Mouse (Mus musculus): ENCODE results near the gene Rangrf. TPM values are rescaled to one million over a fixed set of nuclear protein-coding genes. Genes with fewer than 3 reads are reported as not detected.
"Not testable (repeated sequence)": the region's sequence is repeated elsewhere in the genome, so short reads cannot be mapped to it uniquely, and the experiment has no call there.

Rangrf gene
- polyA plus RNA-seq, 1 experiment from 2014 or later, result 34.5 TPM

DNA sequence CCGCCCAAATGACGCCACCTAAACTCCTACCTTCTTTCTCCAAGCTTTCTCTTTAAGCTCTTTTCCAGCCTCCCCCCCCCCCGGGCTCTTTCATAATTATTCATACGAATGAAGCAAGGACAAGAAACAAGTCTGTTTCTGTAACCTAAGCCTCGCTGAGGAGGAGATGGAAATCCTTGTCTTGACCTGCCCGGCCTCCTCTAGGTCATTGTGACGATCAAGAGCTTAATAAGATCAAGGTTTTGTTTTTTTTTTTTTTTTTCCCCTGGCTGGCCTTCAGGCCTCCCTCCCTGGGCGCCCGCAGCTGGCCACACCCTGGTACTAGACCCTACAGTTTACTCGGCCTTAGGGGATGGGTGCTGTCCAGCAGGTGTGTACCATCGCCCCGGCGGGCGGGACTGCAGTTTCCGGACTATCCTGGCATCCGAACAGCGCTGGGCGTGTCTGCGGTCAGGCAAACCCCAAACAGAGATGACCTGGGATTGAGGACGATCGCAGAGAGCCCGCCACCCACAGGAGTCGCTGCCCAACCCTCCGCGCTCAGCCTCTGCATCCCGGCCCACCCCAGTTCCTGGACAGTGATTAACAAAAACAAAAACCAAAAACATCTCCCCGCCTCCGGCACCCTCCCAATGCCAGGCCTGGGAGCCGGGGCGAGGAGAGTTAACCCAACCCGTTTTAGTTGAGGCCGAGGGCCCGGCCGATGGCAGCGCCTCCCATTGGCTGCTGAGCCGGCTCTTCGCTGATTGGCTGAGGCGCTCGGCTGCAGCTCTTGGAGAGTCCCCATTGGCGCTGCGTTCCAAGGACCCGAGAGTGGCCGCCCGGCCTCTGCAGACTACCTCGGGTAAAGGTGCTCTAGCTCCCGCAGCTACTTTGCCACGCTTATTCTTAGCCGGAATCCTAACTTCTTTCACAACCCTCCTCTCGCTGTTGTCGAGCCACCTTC is 7.4 kb downstream of the Rangrf start, which contains the start of gene Slc25a35:
TSS of gene Slc25a35 (plus strand) at position 795 of the 946 bp plus-strand sequence.
- no peak within 1 kb of the TSS for H3K27ac ChIP-seq (ENCODE audit: low read length)
- no peaks in the 10 kb centered on the region for H3K9me3 ChIP-seq (ENCODE audit: control insufficient read depth, low read length)
- no peaks in the 10 kb centered on the region for H3K27me3 ChIP-seq (replicated peaks; ENCODE audit: control insufficient read depth, insufficient read depth, low read length)
- ATAC-seq, result peak; percentile 98
- peaks cover 10% of the 10 kb centered on the region for H3K4me1 ChIP-seq (replicated peaks; ENCODE audit: control insufficient read depth, insufficient read depth, low read length)
- WGBS, result under 1% methylated on average over 50 of the region's 50 CpGs
- H3K9ac ChIP-seq (replicated peaks; ENCODE audit: low read depth, low read length), result peak within 1 kb of the TSS; percentile 80
- H3K4me2 ChIP-seq (ENCODE audit: low read length), result peak within 1 kb of the TSS; percentile 97
- peak within 1 kb of the TSS; percentile 73 for H3K4me3 ChIP-seq (replicated peaks; ENCODE audit: low read length)
- no peaks in the 10 kb centered on the region for H3K36me3 ChIP-seq (ENCODE audit: control insufficient read depth, insufficient read depth)

DNA sequence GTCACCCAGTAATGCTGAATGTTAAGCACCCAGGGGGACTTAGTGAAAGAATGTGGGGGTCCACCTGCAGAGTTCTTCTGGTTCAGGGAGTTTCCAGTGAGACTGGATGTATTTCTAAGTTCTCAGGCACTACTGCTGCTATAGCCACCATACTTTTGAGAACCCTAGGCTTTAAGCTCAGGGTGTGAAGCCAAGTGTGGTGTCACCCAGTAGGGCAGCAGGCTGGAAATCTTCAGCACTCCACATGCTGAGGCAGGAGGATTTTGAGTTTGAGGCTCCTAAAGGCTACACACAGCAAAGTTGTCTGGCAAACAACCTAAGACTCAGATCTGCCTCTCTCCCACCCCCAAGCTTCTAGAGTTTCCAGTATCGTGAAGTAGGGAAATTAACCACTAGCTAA is 8.4 kb downstream of the Rangrf start:
- H3K9ac ChIP-seq (replicated peaks; ENCODE audit: low read depth, low read length), result no peak overlapping the region
- H3K4me3 ChIP-seq (replicated peaks; ENCODE audit: low read length), result no peak overlapping the region
- H3K9me3 ChIP-seq (ENCODE audit: control insufficient read depth, low read length), result no peaks in the 10 kb centered on the region
- 58% methylated on average over 1 of the region's 1 CpGs for WGBS
- no peaks in the 10 kb centered on the region for H3K27me3 ChIP-seq (replicated peaks; ENCODE audit: control insufficient read depth, insufficient read depth, low read length)
- H3K36me3 ChIP-seq (ENCODE audit: control insufficient read depth, insufficient read depth), result no peaks in the 10 kb centered on the region
- H3K27ac ChIP-seq (ENCODE audit: low read length), result no peak overlapping the region
- H3K4me2 ChIP-seq (ENCODE audit: low read length), result no peak overlapping the region
- peaks cover 9% of the 10 kb centered on the region for H3K4me1 ChIP-seq (replicated peaks; ENCODE audit: control insufficient read depth, insufficient read depth, low read length)
- no peak for ATAC-seq

DNA sequence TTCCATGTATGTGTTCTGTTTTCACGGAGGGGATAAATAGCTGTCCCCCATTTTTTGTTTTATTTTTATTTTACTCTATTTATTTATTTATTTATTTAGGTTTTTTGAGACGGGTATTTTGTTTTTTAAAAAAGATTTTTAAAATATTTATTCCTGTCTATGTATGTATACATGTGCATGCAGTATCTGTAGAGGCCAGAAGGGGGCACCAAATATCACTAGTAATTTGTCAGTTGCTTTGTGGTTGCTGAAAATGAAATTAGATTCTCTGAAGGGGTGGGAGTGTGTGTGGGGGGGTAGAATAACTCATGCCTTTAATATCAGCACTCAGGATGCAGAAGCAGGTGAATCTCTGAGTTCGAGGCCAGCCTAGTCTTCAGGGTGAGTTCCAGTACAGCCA is 9.1 kb downstream of the Rangrf start:
- H3K4me1 ChIP-seq (replicated peaks; ENCODE audit: control insufficient read depth, insufficient read depth, low read length), result peaks cover 9% of the 10 kb centered on the region
- H3K9ac ChIP-seq (replicated peaks; ENCODE audit: low read depth, low read length), result no peak overlapping the region
- H3K4me2 ChIP-seq (ENCODE audit: low read length), result no peak overlapping the region
- ATAC-seq, result no peak
- H3K36me3 ChIP-seq (ENCODE audit: control insufficient read depth, insufficient read depth), result no peaks in the 10 kb centered on the region
- no peak overlapping the region for H3K4me3 ChIP-seq (replicated peaks; ENCODE audit: low read length)
- WGBS, result 24% methylated on average over 3 of the region's 3 CpGs
- H3K27ac ChIP-seq (ENCODE audit: low read length), result no peak overlapping the region
- no peaks in the 10 kb centered on the region for H3K27me3 ChIP-seq (replicated peaks; ENCODE audit: control insufficient read depth, insufficient read depth, low read length)
- no peaks in the 10 kb centered on the region for H3K9me3 ChIP-seq (ENCODE audit: control insufficient read depth, low read length)

DNA sequence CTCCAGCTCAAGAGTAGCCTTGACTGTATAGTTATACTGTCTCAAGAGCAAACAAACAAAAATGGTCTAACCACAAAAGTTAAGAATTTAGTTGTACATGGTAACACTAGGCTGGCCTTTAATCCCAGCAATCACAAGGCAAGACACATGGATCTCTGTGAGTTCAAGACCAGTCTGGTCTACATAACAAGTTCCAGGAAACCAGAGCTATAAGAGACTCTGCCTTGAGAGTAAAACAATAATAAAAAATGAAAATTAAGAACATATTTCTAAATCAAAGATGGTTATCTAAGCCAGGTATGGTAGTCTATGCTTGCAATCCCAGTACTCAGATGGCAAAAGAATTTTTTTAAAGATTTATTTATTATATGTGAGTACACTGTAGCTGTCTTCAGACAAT is 9.9 kb downstream of the Rangrf start:
- no peaks in the 10 kb centered on the region for H3K27me3 ChIP-seq (replicated peaks; ENCODE audit: control insufficient read depth, insufficient read depth, low read length)

DNA sequence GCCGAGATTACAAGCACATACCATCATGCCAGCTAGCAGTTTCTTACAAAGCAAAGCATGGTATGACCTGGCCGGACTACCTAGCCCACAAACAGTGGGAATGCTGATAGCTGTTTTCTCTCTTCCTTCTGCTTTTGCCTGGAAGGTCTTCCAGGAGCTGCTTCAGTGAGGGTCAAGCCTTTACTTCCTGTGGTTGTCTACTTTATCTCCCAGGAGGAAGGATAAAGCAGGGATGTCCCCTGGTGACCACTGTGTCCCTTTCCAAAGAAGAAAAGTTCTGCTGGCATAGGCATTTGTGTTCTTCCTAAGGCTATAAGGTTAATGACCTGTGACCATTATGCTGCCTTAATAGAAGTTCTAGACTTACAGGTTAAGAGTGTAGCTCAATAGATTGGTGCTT is 11.6 kb downstream of the Rangrf start:
- WGBS, result 88% methylated on average over 2 of the region's 2 CpGs
- Histone ChIP-seq H3K27ac (ENCODE audit: low read length) (no peak overlapping the region), H3K4me3 (replicated peaks; ENCODE audit: low read length) (no peak overlapping the region), H3K4me1 (replicated peaks; ENCODE audit: control insufficient read depth, insufficient read depth, low read length) (peaks cover 8% of the 10 kb centered on the region), H3K4me2 (ENCODE audit: low read length) (no peak overlapping the region), H3K9me3 (ENCODE audit: control insufficient read depth, low read length) (no peaks in the 10 kb centered on the region), H3K9ac (replicated peaks; ENCODE audit: low read depth, low read length) (no peak overlapping the region), H3K36me3 (ENCODE audit: control insufficient read depth, insufficient read depth) (no peaks in the 10 kb centered on the region), H3K27me3 (replicated peaks; ENCODE audit: control insufficient read depth, insufficient read depth, low read length) (no peaks in the 10 kb centered on the region)
- ATAC-seq, result no peak

More for the DNA sequence above, 9.9 kb downstream of the Rangrf start:
- Histone ChIP-seq H3K4me2 (ENCODE audit: low read length) (no peak overlapping the region), H3K9me3 (ENCODE audit: control insufficient read depth, low read length) (no peaks in the 10 kb centered on the region), H3K4me3 (replicated peaks; ENCODE audit: low read length) (no peak overlapping the region), H3K9ac (replicated peaks; ENCODE audit: low read depth, low read length) (no peak overlapping the region), H3K36me3 (ENCODE audit: control insufficient read depth, insufficient read depth) (no peaks in the 10 kb centered on the region), H3K27ac (ENCODE audit: low read length) (no peak overlapping the region), H3K4me1 (replicated peaks; ENCODE audit: control insufficient read depth, insufficient read depth, low read length) (peaks cover 9% of the 10 kb centered on the region)
- ATAC-seq, result no peak

DNA sequence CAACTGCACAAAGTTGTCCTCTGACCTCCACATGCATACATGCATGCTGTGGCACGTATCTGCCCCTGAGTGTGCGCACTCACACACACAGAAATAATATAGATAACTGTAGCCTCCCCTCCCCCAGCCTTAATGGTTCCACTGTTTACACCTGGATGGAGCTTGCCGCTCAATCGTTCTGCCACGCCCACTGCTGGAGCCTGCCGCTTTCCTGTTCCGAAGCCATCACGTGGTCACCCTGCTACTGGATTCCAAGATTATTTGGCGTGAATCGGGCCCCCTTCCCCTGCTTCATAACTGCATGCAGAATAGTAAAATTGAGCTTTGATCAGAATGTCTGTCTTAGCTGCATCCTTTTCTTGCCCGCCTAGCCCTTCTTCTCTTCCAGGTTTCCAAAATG is 12.8 kb downstream of the Rangrf start:
- H3K27ac ChIP-seq (ENCODE audit: low read length); H3K36me3 ChIP-seq (ENCODE audit: control insufficient read depth, insufficient read depth); H3K4me1 ChIP-seq (replicated peaks; ENCODE audit: control insufficient read depth, insufficient read depth, low read length); H3K27me3 ChIP-seq (replicated peaks; ENCODE audit: control insufficient read depth, insufficient read depth, low read length); H3K4me2 ChIP-seq (ENCODE audit: low read length); H3K9me3 ChIP-seq (ENCODE audit: control insufficient read depth, low read length); H3K4me3 ChIP-seq (replicated peaks; ENCODE audit: low read length); ATAC-seq; H3K9ac ChIP-seq (replicated peaks; ENCODE audit: low read depth, low read length): not testable (repeated sequence)
- WGBS, result 23% methylated on average over 11 of the region's 11 CpGs

DNA sequence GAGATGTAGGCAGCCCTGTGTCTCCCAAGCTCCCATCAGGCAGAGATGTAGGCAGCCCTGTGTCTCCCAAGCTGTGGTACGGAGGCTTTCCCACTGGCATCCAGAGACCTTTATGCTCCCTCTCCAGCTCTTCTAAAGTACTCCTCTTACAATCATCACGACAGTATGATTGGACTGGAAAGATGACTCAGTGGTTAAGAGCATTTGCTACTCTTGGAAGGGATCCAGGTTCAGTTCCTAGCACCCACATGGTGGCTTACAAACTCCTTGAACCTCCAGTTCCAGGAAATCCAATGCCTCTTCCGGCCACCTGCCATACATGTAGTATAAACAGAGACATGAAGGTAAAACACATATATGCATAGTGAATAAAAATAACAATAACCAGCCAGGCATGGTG is 13.4 kb downstream of the Rangrf start:
- no peaks in the 10 kb centered on the region for H3K27me3 ChIP-seq (replicated peaks; ENCODE audit: control insufficient read depth, insufficient read depth, low read length)
- H3K4me1 ChIP-seq (replicated peaks; ENCODE audit: control insufficient read depth, insufficient read depth, low read length), result no peaks in the 10 kb centered on the region
- no peak overlapping the region for H3K4me2 ChIP-seq (ENCODE audit: low read length)
- no peaks in the 10 kb centered on the region for H3K9me3 ChIP-seq (ENCODE audit: control insufficient read depth, low read length)
- ATAC-seq, result no peak
- no peak overlapping the region for H3K27ac ChIP-seq (ENCODE audit: low read length)
- no peaks in the 10 kb centered on the region for H3K36me3 ChIP-seq (ENCODE audit: control insufficient read depth, insufficient read depth)
- H3K9ac ChIP-seq (replicated peaks; ENCODE audit: low read depth, low read length), result no peak overlapping the region
- 79% methylated on average over 3 of the region's 3 CpGs for WGBS
- no peak overlapping the region for H3K4me3 ChIP-seq (replicated peaks; ENCODE audit: low read length)

DNA sequence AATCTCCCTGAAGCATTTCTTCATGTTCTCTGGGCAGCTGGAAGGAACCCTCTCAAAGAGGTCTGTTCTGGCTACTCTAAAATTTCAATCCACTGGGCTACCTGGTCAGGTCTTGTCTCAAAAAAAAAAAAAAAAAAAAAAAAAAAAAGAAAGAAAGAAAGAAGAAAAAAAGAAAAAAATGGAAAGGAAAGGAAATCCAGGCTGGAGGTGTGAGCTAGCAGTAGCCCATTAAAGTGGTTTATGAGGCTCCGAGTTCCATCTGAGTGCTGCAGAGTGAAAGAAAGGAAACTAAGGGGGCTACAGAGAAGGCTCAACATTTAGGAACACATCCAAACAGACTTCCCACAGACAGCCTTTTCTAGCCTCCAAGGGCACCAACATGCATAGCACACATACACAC is 17.0 kb downstream of the Rangrf start:
- Histone ChIP-seq H3K36me3 (ENCODE audit: control insufficient read depth, insufficient read depth) (no peaks in the 10 kb centered on the region), H3K4me2 (ENCODE audit: low read length) (no peak overlapping the region), H3K27ac (ENCODE audit: low read length) (no peak overlapping the region), H3K4me3 (replicated peaks; ENCODE audit: low read length) (no peak overlapping the region), H3K4me1 (replicated peaks; ENCODE audit: control insufficient read depth, insufficient read depth, low read length) (peaks cover 11% of the 10 kb centered on the region; the same call in 1 of the 2 replicates), H3K9ac (replicated peaks; ENCODE audit: low read depth, low read length) (no peak overlapping the region), H3K9me3 (ENCODE audit: control insufficient read depth, low read length) (no peaks in the 10 kb centered on the region), H3K27me3 (replicated peaks; ENCODE audit: control insufficient read depth, insufficient read depth, low read length) (peaks cover 8% of the 10 kb centered on the region)
- ATAC-seq, result no peak
- 100% methylated on average over 1 of the region's 1 CpGs for WGBS

DNA sequence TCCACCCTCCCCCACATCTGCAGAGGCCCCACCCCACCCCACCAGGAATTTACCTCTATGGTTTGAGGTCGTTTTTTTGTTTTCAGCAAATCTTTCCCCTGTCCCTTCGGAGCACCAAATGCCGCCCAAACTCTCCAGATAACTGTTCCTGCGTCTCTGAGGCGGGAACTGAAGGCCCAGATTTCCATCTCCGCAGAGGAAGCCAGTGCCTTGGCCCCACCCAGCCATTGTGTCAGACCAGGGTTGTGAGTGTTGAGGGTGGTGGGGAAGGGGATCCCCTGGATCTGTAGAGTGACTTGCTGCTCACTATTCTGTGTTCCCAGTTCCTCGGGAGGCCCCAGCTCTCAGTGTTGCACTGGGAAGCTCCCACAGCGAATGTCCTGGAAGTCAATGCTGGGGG is 17.7 kb downstream of the Rangrf start, which contains the start of gene Arhgef15:
TSS of gene Arhgef15 (minus strand) at position 173 of the 400 bp plus-strand sequence.
- 0 out of 2 replicates have a peak within 1 kb of the TSS, but pooled peaks have one; percentile 17 for H3K9ac ChIP-seq (replicated peaks; ENCODE audit: low read depth, low read length)
- no peak within 1 kb of the TSS for H3K4me2 ChIP-seq (ENCODE audit: low read length)
- H3K27me3 ChIP-seq (replicated peaks; ENCODE audit: control insufficient read depth, insufficient read depth, low read length), result peaks cover 9% of the 10 kb centered on the region
- 41% methylated on average over 8 of the region's 8 CpGs for WGBS
- ATAC-seq, result no peak
- H3K27ac ChIP-seq (ENCODE audit: low read length), result no peak within 1 kb of the TSS; the same call in 1 of the 2 replicates
- H3K9me3 ChIP-seq (ENCODE audit: control insufficient read depth, low read length), result no peaks in the 10 kb centered on the region
- peaks cover 11% of the 10 kb centered on the region; the same call in 1 of the 2 replicates for H3K4me1 ChIP-seq (replicated peaks; ENCODE audit: control insufficient read depth, insufficient read depth, low read length)
- no peaks in the 10 kb centered on the region for H3K36me3 ChIP-seq (ENCODE audit: control insufficient read depth, insufficient read depth)
- no peak within 1 kb of the TSS; the same call in 1 of the 2 replicates for H3K4me3 ChIP-seq (replicated peaks; ENCODE audit: low read length)

All from forebrain, embryonic 16.5 days (tissue).